Mouse (Mus musculus) brain, embryonic 14.5 days (tissue): ENCODE results near the gene Gm21973.

Experiments used
- CTCF ChIP-seq: fragments of 200-500 bp; IDR thresholded peaks from 2 replicates; pipeline ENCODE4 v1.5.1; 2012; ENCODE audit warnings: inconsistent platforms, mild to moderate bottlenecking, moderate library complexity, borderline replicate concordance; ENCODE audit not compliant: insufficient read depth, insufficient read length; ENCODE audit errors: extremely low read depth
- POLR2A ChIP-seq: fragments of 200-500 bp; IDR thresholded peaks from 2 replicates; pipeline ENCODE4 v1.6.1; 2012; ENCODE audit warnings: mild to moderate bottlenecking, inconsistent platforms, borderline replicate concordance; ENCODE audit not compliant: poor library complexity, insufficient read depth, insufficient read length, severe bottlenecking; ENCODE audit errors: extremely low read depth

DNA sequence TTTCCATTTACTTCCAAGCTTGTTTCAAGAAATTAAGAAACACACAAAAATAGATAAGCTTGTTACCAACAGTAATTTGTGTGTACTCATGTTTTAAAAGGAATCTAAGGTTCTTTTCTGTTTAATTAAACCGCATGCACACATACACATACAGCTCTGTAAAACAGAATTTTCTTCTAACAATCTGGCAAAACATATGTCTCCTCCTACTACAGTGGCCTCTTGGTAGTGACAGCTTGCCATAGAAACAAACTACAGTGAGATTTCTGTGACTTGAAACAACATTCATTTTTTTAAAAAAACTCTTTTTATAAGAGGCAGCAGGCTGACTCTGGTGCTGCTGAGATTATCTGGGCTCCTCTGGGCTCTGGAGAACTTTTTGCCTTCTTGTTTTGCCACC lies 18.7 kb upstream of the Gm21973 start:
- TF ChIP-seq CTCF (no peak), POLR2A (no peak)
